Mouse (Mus musculus): ENCODE results near the gene Psg23. TPM values are rescaled to one million over a fixed set of nuclear protein-coding genes. Genes with fewer than 3 reads are reported as not detected.

Psg23 gene
- not detected for polyA plus RNA-seq (2015; fragmentation: Illumina TruSeq; extraction: RNeasy Lipid Tissue Mini Kit (QIAGEN cat#74804); ENCODE audit: low read depth, low replicate concordance)

GRCm38 (mm10) chr7:18616401-18616800, at the start of gene Psg23:
Psg23 (minus strand) TSS chr7:18616501.

GRCm38 (mm10) chr7:18656625-18657024, 40.3 kb upstream of the Psg23 start, which contains the start of gene Psg21:
Psg21 (minus strand) TSS chr7:18656725.

GRCm38 (mm10) chr7:18567205-18567604, 49.1 kb downstream of the Psg23 start, which contains the start of gene Psg27:
Psg27 (minus strand) TSS chr7:18567305.

Other genes starting within 250 kb of the Psg23 start
- gene Psg28, start 184.5 kb downstream of the Psg23 start, polyA plus RNA-seq (2015; fragmentation: Illumina TruSeq; extraction: RNeasy Lipid Tissue Mini Kit (QIAGEN cat#74804); ENCODE audit: low read depth, low replicate concordance), result not detected
- gene Psg26, start 132.3 kb downstream of the Psg23 start, polyA plus RNA-seq (2015; fragmentation: Illumina TruSeq; extraction: RNeasy Lipid Tissue Mini Kit (QIAGEN cat#74804); ENCODE audit: low read depth, low replicate concordance), result not detected
- gene Psg25, start 84.2 kb downstream of the Psg23 start, polyA plus RNA-seq (2015; fragmentation: Illumina TruSeq; extraction: RNeasy Lipid Tissue Mini Kit (QIAGEN cat#74804); ENCODE audit: low read depth, low replicate concordance), result not detected
- not detected for gene Psg27, start 49.2 kb downstream of the Psg23 start, polyA plus RNA-seq (2015; fragmentation: Illumina TruSeq; extraction: RNeasy Lipid Tissue Mini Kit (QIAGEN cat#74804); ENCODE audit: low read depth, low replicate concordance)
- gene Psg21, start 40.2 kb upstream of the Psg23 start, polyA plus RNA-seq (2015; fragmentation: Illumina TruSeq; extraction: RNeasy Lipid Tissue Mini Kit (QIAGEN cat#74804); ENCODE audit: low read depth, low replicate concordance), result not detected
- not detected for gene Psg20, start 69.7 kb upstream of the Psg23 start, polyA plus RNA-seq (2015; fragmentation: Illumina TruSeq; extraction: RNeasy Lipid Tissue Mini Kit (QIAGEN cat#74804); ENCODE audit: low read depth, low replicate concordance)
- gene Psg22, start 101.6 kb upstream of the Psg23 start, polyA plus RNA-seq (2015; fragmentation: Illumina TruSeq; extraction: RNeasy Lipid Tissue Mini Kit (QIAGEN cat#74804); ENCODE audit: low read depth, low replicate concordance), result not detected
- not detected for gene Psg19, start 182.0 kb upstream of the Psg23 start, polyA plus RNA-seq (2015; fragmentation: Illumina TruSeq; extraction: RNeasy Lipid Tissue Mini Kit (QIAGEN cat#74804); ENCODE audit: low read depth, low replicate concordance)
- gene Psg17, start 205.1 kb upstream of the Psg23 start, polyA plus RNA-seq (2015; fragmentation: Illumina TruSeq; extraction: RNeasy Lipid Tissue Mini Kit (QIAGEN cat#74804); ENCODE audit: low read depth, low replicate concordance), result not detected
- gene Mill2, start 223.5 kb upstream of the Psg23 start, polyA plus RNA-seq (2015; fragmentation: Illumina TruSeq; extraction: RNeasy Lipid Tissue Mini Kit (QIAGEN cat#74804); ENCODE audit: low read depth, low replicate concordance), result 2.0 TPM